Comparison of ENCODE assay signal across 8 mouse cellular contexts in genomic region chr9:58253805-58254122, GRCm38 (mm10). TPM values are rescaled to one million over a fixed set of nuclear protein-coding genes. Genes with fewer than 3 reads are reported as not detected.
DNase-seq lines count a peak whose midpoint lies in the region; ATAC-seq and TF ChIP-seq lines count a peak whose summit lies in the region.
"Not testable (repeated sequence)": the region's sequence is repeated elsewhere in the genome, so short reads cannot be mapped to it uniquely, and the experiment has no call there.

No protein-coding gene starts in this region.

- H3K4me2 ChIP-seq in forebrain, embryonic 12.5 days = peak overlapping the region; percentile 78
- peak overlapping the region; percentile 75 for H3K4me2 ChIP-seq in heart, embryonic 15.5 days
- peak overlapping the region; percentile 89 for H3K4me2 ChIP-seq in intestine, embryonic 16.5 days (ENCODE audit: low read depth, low read length)
- peak overlapping the region; percentile 70 for H3K4me2 ChIP-seq in limb, embryonic 14.5 days (replicated peaks; ENCODE audit: low read depth, low read length, severe bottlenecking)
- peak overlapping the region; percentile 73 for H3K4me2 ChIP-seq in lung, embryonic 16.5 days (ENCODE audit: low read depth, low read length)
- peak overlapping the region; percentile 66 for H3K4me2 ChIP-seq in neural tube, embryonic 11.5 days (ENCODE audit: low read depth)

- ATAC-seq in forebrain, embryonic 12.5 days (ENCODE audit: low FRiP score); heart, embryonic 15.5 days (replicated peaks; ENCODE audit: insufficient number of reproducible peaks, insufficient read depth, low FRiP score, low read depth); intestine, embryonic 16.5 days; limb, embryonic 14.5 days (ENCODE audit: low FRiP score, low read depth); lung, embryonic 16.5 days (ENCODE audit: low read depth); neural tube, embryonic 11.5 days (ENCODE audit: insufficient read depth, low FRiP score, low TSS enrichment): not testable (repeated sequence)

- TF ChIP-seq POLR2A in limb, embryonic 14.5 days (IDR thresholded peaks at IDR 0.05; ENCODE audit: borderline replicate concordance, extremely low read depth, insufficient read depth, insufficient read length); thymus, adult 2 months (IDR thresholded peaks at IDR 0.05; ENCODE audit: control insufficient read depth, extremely low read depth, insufficient read depth, low read length, poor library complexity): not testable (repeated sequence)

- H3K4me1 ChIP-seq in brown adipose tissue, adult 24 weeks (ENCODE audit: control insufficient read depth, insufficient read depth, insufficient read length, low read length); intestine, embryonic 16.5 days (ENCODE audit: control insufficient read depth, insufficient read depth, low read length); lung, embryonic 16.5 days (replicated peaks; ENCODE audit: control insufficient read depth, insufficient read depth, low read length); neural tube, embryonic 11.5 days (ENCODE audit: control insufficient read depth, insufficient read depth, low read length): not testable (repeated sequence)
- peaks cover 32% of the 10 kb centered on the region for H3K4me1 ChIP-seq in forebrain, embryonic 12.5 days
- peaks cover 26% of the 10 kb centered on the region for H3K4me1 ChIP-seq in heart, embryonic 15.5 days (replicated peaks)
- H3K4me1 ChIP-seq in limb, embryonic 14.5 days (ENCODE audit: control insufficient read depth, insufficient read depth, low read length) = peaks cover 12% of the 10 kb centered on the region
- H3K4me1 ChIP-seq in thymus, adult 2 months (replicated peaks; ENCODE audit: control insufficient read depth, insufficient read depth, low read length) = peaks cover 28% of the 10 kb centered on the region

- not testable (repeated sequence) for DNase-seq in limb, embryonic 14.5 days (ENCODE audit: low spot score); neural tube, embryonic 11.5 days (ENCODE audit: low spot score); thymus, adult 2 months

- not testable (repeated sequence) for TF ChIP-seq CTCF in thymus, adult 2 months (IDR thresholded peaks at IDR 0.05; ENCODE audit: borderline replicate concordance, control insufficient read depth, extremely low read depth, insufficient read depth, low read length, poor library complexity)

- H3K9me3 ChIP-seq in forebrain, embryonic 12.5 days; heart, embryonic 15.5 days (replicated peaks); intestine, embryonic 16.5 days (ENCODE audit: control insufficient read depth, low read length); limb, embryonic 14.5 days (ENCODE audit: control insufficient read depth, low read length); lung, embryonic 16.5 days (ENCODE audit: control insufficient read depth, low read length); neural tube, embryonic 11.5 days (ENCODE audit: control insufficient read depth, low read length): not testable (repeated sequence)

- H3K36me3 ChIP-seq in forebrain, embryonic 12.5 days (replicated peaks) = peaks cover 23% of the 10 kb centered on the region
- peaks cover 19% of the 10 kb centered on the region for H3K36me3 ChIP-seq in heart, embryonic 15.5 days
- H3K36me3 ChIP-seq in intestine, embryonic 16.5 days (ENCODE audit: control insufficient read depth, insufficient read depth, low read length); lung, embryonic 16.5 days (ENCODE audit: control insufficient read depth, insufficient read depth, low read length); neural tube, embryonic 11.5 days (ENCODE audit: control insufficient read depth, insufficient read depth, low read length); thymus, adult 2 months (ENCODE audit: control insufficient read depth, insufficient read depth, low read length): not testable (repeated sequence)
- peaks cover 23% of the 10 kb centered on the region for H3K36me3 ChIP-seq in limb, embryonic 14.5 days (ENCODE audit: control insufficient read depth, insufficient read depth, low read length)

- not testable (repeated sequence) for H3K27ac ChIP-seq in brown adipose tissue, adult 24 weeks (replicated peaks; ENCODE audit: low read depth, low read length); neural tube, embryonic 11.5 days (ENCODE audit: low read depth, low read length); thymus, adult 2 months (ENCODE audit: control insufficient read depth, insufficient read depth, low read length)
- H3K27ac ChIP-seq in forebrain, embryonic 12.5 days = 0 out of 2 replicates have a peak overlapping the region, but pooled peaks have one; percentile 65
- H3K27ac ChIP-seq in heart, embryonic 15.5 days = peak overlapping the region; percentile 83
- peak overlapping the region; percentile 75 for H3K27ac ChIP-seq in intestine, embryonic 16.5 days (ENCODE audit: low read length)
- H3K27ac ChIP-seq in limb, embryonic 14.5 days (replicated peaks; ENCODE audit: low read depth, low read length) = 0 out of 2 replicates have a peak overlapping the region, but pooled peaks have one; percentile 48
- peak overlapping the region; percentile 27; the same call in 1 of the 2 replicates for H3K27ac ChIP-seq in lung, embryonic 16.5 days (ENCODE audit: low read length)

- H3K4me3 ChIP-seq in brown adipose tissue, adult 24 weeks (ENCODE audit: insufficient read depth, low read depth, low read length) = peak overlapping the region; percentile 80
- peak overlapping the region; percentile 70 for H3K4me3 ChIP-seq in forebrain, embryonic 12.5 days (replicated peaks)
- peak overlapping the region; percentile 86 for H3K4me3 ChIP-seq in heart, embryonic 15.5 days
- H3K4me3 ChIP-seq in intestine, embryonic 16.5 days (ENCODE audit: low read length) = peak overlapping the region; percentile 88
- H3K4me3 ChIP-seq in limb, embryonic 14.5 days (replicated peaks; ENCODE audit: low read length) = peak overlapping the region; percentile 56
- H3K4me3 ChIP-seq in lung, embryonic 16.5 days (ENCODE audit: low read length) = peak overlapping the region; percentile 76
- H3K4me3 ChIP-seq in neural tube, embryonic 11.5 days (ENCODE audit: low read depth, low read length) = peak overlapping the region; percentile 73
- H3K4me3 ChIP-seq in thymus, adult 2 months (ENCODE audit: control insufficient read depth, insufficient read depth, low read length) = peak overlapping the region; percentile 76

- WGBS in forebrain, embryonic 12.5 days = 72% methylated on average over 5 of the region's 5 CpGs
- 57% methylated on average over 5 of the region's 5 CpGs for WGBS in heart, embryonic 15.5 days
- WGBS in intestine, embryonic 16.5 days = 63% methylated on average over 5 of the region's 5 CpGs
- WGBS in limb, embryonic 14.5 days = 71% methylated on average over 5 of the region's 5 CpGs
- WGBS in lung, embryonic 16.5 days = 53% methylated on average over 5 of the region's 5 CpGs
- WGBS in neural tube, embryonic 11.5 days = 72% methylated on average over 5 of the region's 5 CpGs
- 63% methylated on average over 5 of the region's 5 CpGs for WGBS in thymus, adult 2 months

- peak overlapping the region; percentile 88 for H3K9ac ChIP-seq in forebrain, embryonic 12.5 days
- peak overlapping the region; percentile 85 for H3K9ac ChIP-seq in heart, embryonic 15.5 days
- H3K9ac ChIP-seq in intestine, embryonic 16.5 days (ENCODE audit: low read depth, low read length) = peak overlapping the region; percentile 85
- H3K9ac ChIP-seq in limb, embryonic 14.5 days (ENCODE audit: low read depth, low read length, severe bottlenecking) = peak overlapping the region; percentile 71
- H3K9ac ChIP-seq in lung, embryonic 16.5 days (ENCODE audit: low read length) = peak overlapping the region; percentile 82
- H3K9ac ChIP-seq in neural tube, embryonic 11.5 days (ENCODE audit: low read length) = peak overlapping the region; percentile 68

- not testable (repeated sequence) for H3K27me3 ChIP-seq in forebrain, embryonic 12.5 days; heart, embryonic 15.5 days; intestine, embryonic 16.5 days (replicated peaks; ENCODE audit: control insufficient read depth, insufficient read depth, low read length); limb, embryonic 14.5 days (ENCODE audit: control insufficient read depth, insufficient read depth, low read length); lung, embryonic 16.5 days (ENCODE audit: control insufficient read depth, insufficient read depth, low read depth, low read length); neural tube, embryonic 11.5 days (ENCODE audit: control insufficient read depth, insufficient read depth, low read length); thymus, adult 2 months (ENCODE audit: control insufficient read depth, insufficient read depth, low read length)

RNA-seq across cellular contexts. Expression of gene Stoml1, which starts 0.8 kb away (rescaled TPM):
- 7.9 and 8.1 TPM in 2 replicates for polyA plus RNA-seq in brown adipose tissue, adult 24 weeks (2012; ENCODE audit: insufficient read depth, insufficient read length, missing spikeins)
- polyA plus RNA-seq in forebrain, embryonic 12.5 days (2016; fragmentation: Nextera tagmentation; extraction: Ambion mirVana) = 52.2 and 53.3 TPM in 2 replicates
- 25.2 and 28.6 TPM in 2 replicates for polyA plus RNA-seq in heart, embryonic 15.5 days (2015; fragmentation: Nextera tagmentation; extraction: Ambion mirVana)
- 21.1 and 22.4 TPM in 2 replicates for polyA plus RNA-seq in intestine, embryonic 16.5 days (2015; fragmentation: Nextera tagmentation; extraction: Ambion mirVana)
- 47.2 and 57.5 TPM in 2 replicates for polyA plus RNA-seq in limb, embryonic 14.5 days (2012; rRNA removed)
- 28.7 and 30.4 TPM in 2 replicates for polyA plus RNA-seq in limb, embryonic 14.5 days (2014; fragmentation: Nextera tagmentation; extraction: Ambion mirVana)
- polyA plus RNA-seq in lung, embryonic 16.5 days (2015; fragmentation: Nextera tagmentation; extraction: Ambion mirVana) = 28.7 and 28.8 TPM in 2 replicates
- polyA plus RNA-seq in neural tube, embryonic 11.5 days (2014; fragmentation: Nextera tagmentation; extraction: Ambion mirVana) = 29.6 and 35.9 TPM in 2 replicates
- polyA plus RNA-seq in thymus, adult 2 months (2012; rRNA removed) = 67.4 and 71.5 TPM in 2 replicates

RNA-seq across cellular contexts. Expression of gene Pml, which starts 4.2 kb away (rescaled TPM):
- polyA plus RNA-seq in brown adipose tissue, adult 24 weeks (2012; ENCODE audit: insufficient read depth, insufficient read length, missing spikeins) = 6.6 and 9.4 TPM in 2 replicates
- polyA plus RNA-seq in forebrain, embryonic 12.5 days (2016; fragmentation: Nextera tagmentation; extraction: Ambion mirVana) = 11.1 TPM in 2 replicates
- 10.0 and 15.8 TPM in 2 replicates for polyA plus RNA-seq in heart, embryonic 15.5 days (2015; fragmentation: Nextera tagmentation; extraction: Ambion mirVana)
- polyA plus RNA-seq in intestine, embryonic 16.5 days (2015; fragmentation: Nextera tagmentation; extraction: Ambion mirVana) = 12.4 and 13.7 TPM in 2 replicates
- polyA plus RNA-seq in limb, embryonic 14.5 days (2012; rRNA removed) = 22.4 and 24.8 TPM in 2 replicates
- polyA plus RNA-seq in limb, embryonic 14.5 days (2014; fragmentation: Nextera tagmentation; extraction: Ambion mirVana) = 15.4 and 18.4 TPM in 2 replicates
- polyA plus RNA-seq in lung, embryonic 16.5 days (2015; fragmentation: Nextera tagmentation; extraction: Ambion mirVana) = 20.4 and 21.6 TPM in 2 replicates
- 7.6 and 10.6 TPM in 2 replicates for polyA plus RNA-seq in neural tube, embryonic 11.5 days (2014; fragmentation: Nextera tagmentation; extraction: Ambion mirVana)
- 74.1 and 83.0 TPM in 2 replicates for polyA plus RNA-seq in thymus, adult 2 months (2012; rRNA removed)

RNA-seq across cellular contexts. Expression of gene Islr2, which starts 49.6 kb away (rescaled TPM):
- polyA plus RNA-seq in brown adipose tissue, adult 24 weeks (2012; ENCODE audit: insufficient read depth, insufficient read length, missing spikeins) = 0.29 and 1.8 TPM in 2 replicates
- polyA plus RNA-seq in forebrain, embryonic 12.5 days (2016; fragmentation: Nextera tagmentation; extraction: Ambion mirVana) = 52.3 and 60.8 TPM in 2 replicates
- 0.20 TPM in 1 of 2 replicates, not detected in the other for polyA plus RNA-seq in heart, embryonic 15.5 days (2015; fragmentation: Nextera tagmentation; extraction: Ambion mirVana)
- polyA plus RNA-seq in intestine, embryonic 16.5 days (2015; fragmentation: Nextera tagmentation; extraction: Ambion mirVana) = 0.83 and 1.0 TPM in 2 replicates
- polyA plus RNA-seq in limb, embryonic 14.5 days (2012; rRNA removed) = 12.2 and 24.8 TPM in 2 replicates
- 1.7 and 2.7 TPM in 2 replicates for polyA plus RNA-seq in limb, embryonic 14.5 days (2014; fragmentation: Nextera tagmentation; extraction: Ambion mirVana)
- polyA plus RNA-seq in lung, embryonic 16.5 days (2015; fragmentation: Nextera tagmentation; extraction: Ambion mirVana) = 0.25 and 0.38 TPM in 2 replicates
- 6.3 and 9.3 TPM in 2 replicates for polyA plus RNA-seq in neural tube, embryonic 11.5 days (2014; fragmentation: Nextera tagmentation; extraction: Ambion mirVana)
- polyA plus RNA-seq in thymus, adult 2 months (2012; rRNA removed) = 0.50 and 1.4 TPM in 2 replicates

RNA-seq across cellular contexts. Expression of gene Islr, which starts 49.7 kb away (rescaled TPM):
- polyA plus RNA-seq in brown adipose tissue, adult 24 weeks (2012; ENCODE audit: insufficient read depth, insufficient read length, missing spikeins) = 8.8 and 17.5 TPM in 2 replicates
- 16.4 and 17.9 TPM in 2 replicates for polyA plus RNA-seq in forebrain, embryonic 12.5 days (2016; fragmentation: Nextera tagmentation; extraction: Ambion mirVana)
- 28.4 and 49.0 TPM in 2 replicates for polyA plus RNA-seq in heart, embryonic 15.5 days (2015; fragmentation: Nextera tagmentation; extraction: Ambion mirVana)
- 70.7 and 77.5 TPM in 2 replicates for polyA plus RNA-seq in intestine, embryonic 16.5 days (2015; fragmentation: Nextera tagmentation; extraction: Ambion mirVana)
- polyA plus RNA-seq in limb, embryonic 14.5 days (2012; rRNA removed) = 493 and 711 TPM in 2 replicates
- 143 and 153 TPM in 2 replicates for polyA plus RNA-seq in limb, embryonic 14.5 days (2014; fragmentation: Nextera tagmentation; extraction: Ambion mirVana)
- 79.4 and 79.9 TPM in 2 replicates for polyA plus RNA-seq in lung, embryonic 16.5 days (2015; fragmentation: Nextera tagmentation; extraction: Ambion mirVana)
- 31.2 and 31.5 TPM in 2 replicates for polyA plus RNA-seq in neural tube, embryonic 11.5 days (2014; fragmentation: Nextera tagmentation; extraction: Ambion mirVana)
- polyA plus RNA-seq in thymus, adult 2 months (2012; rRNA removed) = 25.3 and 32.2 TPM in 2 replicates

RNA-seq across cellular contexts. Expression of gene Loxl1, which starts 59.2 kb away (rescaled TPM):
- polyA plus RNA-seq in brown adipose tissue, adult 24 weeks (2012; ENCODE audit: insufficient read depth, insufficient read length, missing spikeins) = 8.1 and 13.8 TPM in 2 replicates
- 9.1 and 10.9 TPM in 2 replicates for polyA plus RNA-seq in forebrain, embryonic 12.5 days (2016; fragmentation: Nextera tagmentation; extraction: Ambion mirVana)
- polyA plus RNA-seq in heart, embryonic 15.5 days (2015; fragmentation: Nextera tagmentation; extraction: Ambion mirVana) = 54.6 and 78.1 TPM in 2 replicates
- polyA plus RNA-seq in intestine, embryonic 16.5 days (2015; fragmentation: Nextera tagmentation; extraction: Ambion mirVana) = 19.1 and 24.5 TPM in 2 replicates
- 86.6 and 125 TPM in 2 replicates for polyA plus RNA-seq in limb, embryonic 14.5 days (2012; rRNA removed)
- 80.7 and 88.4 TPM in 2 replicates for polyA plus RNA-seq in limb, embryonic 14.5 days (2014; fragmentation: Nextera tagmentation; extraction: Ambion mirVana)
- 38.6 and 42.4 TPM in 2 replicates for polyA plus RNA-seq in lung, embryonic 16.5 days (2015; fragmentation: Nextera tagmentation; extraction: Ambion mirVana)
- 12.8 and 13.5 TPM in 2 replicates for polyA plus RNA-seq in neural tube, embryonic 11.5 days (2014; fragmentation: Nextera tagmentation; extraction: Ambion mirVana)
- 12.5 and 19.0 TPM in 2 replicates for polyA plus RNA-seq in thymus, adult 2 months (2012; rRNA removed)
